Mouse (Mus musculus) heart, adult 2 months (tissue): ENCODE measurements around the gene Tgif1.

ENCODE experiments used
- CTCF ChIP-seq: fragments of 200-600 bp; IDR thresholded peaks from 2 replicates; pipeline ENCODE4 v1.8.1; 2022; ENCODE audit warnings: antibody characterized with exemption, mild to moderate bottlenecking, moderate library complexity
- POLR2A ChIP-seq: fragments of 200-500 bp; IDR thresholded peaks from 2 replicates; pipeline ENCODE4 v1.6.1; 2011; ENCODE audit warnings: mild to moderate bottlenecking, low read depth, low read length, control low read depth; ENCODE audit not compliant: insufficient read depth

DNA sequence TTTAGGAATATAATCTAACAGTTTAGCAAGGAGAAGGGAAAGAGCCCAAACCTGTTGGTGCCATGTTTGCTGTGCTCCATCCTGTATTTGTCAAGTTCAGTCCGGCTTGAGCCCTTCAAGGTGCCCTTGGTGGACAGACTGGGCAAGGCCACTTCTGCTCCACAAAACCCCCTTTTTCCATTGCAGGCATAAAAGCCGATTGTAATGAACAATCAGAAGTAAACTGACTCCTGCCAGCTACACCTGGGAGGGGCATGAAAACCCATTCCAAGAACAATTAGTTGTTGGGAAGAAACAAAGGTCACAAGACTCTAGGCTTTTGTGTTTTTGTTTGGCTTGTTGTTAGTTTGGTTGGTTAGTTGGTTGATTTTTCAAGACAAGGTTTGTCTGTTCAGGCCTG is 24.8 kb downstream of the Tgif1 start:
- no peak for TF ChIP-seq POLR2A
- TF ChIP-seq CTCF, result no peak
